Mouse (Mus musculus): ENCODE data around the gene Lrig1. TPM values are rescaled to one million over a fixed set of nuclear protein-coding genes. Genes with fewer than 3 reads are reported as not detected.

Lrig1 gene
- total and polyA plus RNA-seq, 3 experiments, result 0.58 to 0.75 TPM; not detected in 1

DNA sequence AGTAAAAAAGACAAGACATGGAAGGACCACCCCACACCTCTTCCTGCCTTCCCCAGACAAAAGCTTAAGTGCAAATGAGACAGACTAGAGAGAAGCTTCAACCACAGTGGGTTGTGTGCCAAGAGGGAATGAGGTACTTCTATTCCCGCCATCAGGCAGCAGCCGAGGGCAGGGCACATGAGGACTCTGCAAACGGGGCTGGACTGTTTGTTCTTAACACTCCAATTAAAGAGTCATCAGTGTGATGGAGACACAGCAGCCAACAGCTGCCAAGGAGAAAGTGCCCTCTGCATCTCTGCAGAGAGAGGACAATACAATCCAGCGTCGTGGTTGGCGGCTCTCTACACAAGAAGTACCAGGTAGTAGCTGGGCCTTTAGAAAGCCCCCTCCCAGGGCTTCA is 71.2 kb downstream of the Lrig1 start:
- Histone ChIP-seq H3K36me3 (ENCODE audit: control insufficient read depth in 1 of 2, insufficient read depth in 2 of 2, low read length in 2 of 2) (no peaks in the 10 kb centered on the region), H3K9ac (ENCODE audit: control insufficient read depth, low read depth, low read length, poor library complexity, severe bottlenecking) (no peak overlapping the region), H3K4me3 (ENCODE audit: control insufficient read depth in 1 of 2, insufficient read depth in 1 of 2, low read depth in 2 of 2, low read length in 2 of 2) (no peak overlapping the region), H3K27ac (ENCODE audit: control insufficient read depth, low read depth, low read length) (no peak overlapping the region), H3K79me2 (ENCODE audit: control insufficient read depth, insufficient read depth, low read length, poor library complexity) (no peaks in the 10 kb centered on the region), H3K9me3 (replicated peaks; ENCODE audit: insufficient read depth, low read length) (no peaks in the 10 kb centered on the region), H3K4me1 (ENCODE audit: control insufficient read depth in 1 of 2, insufficient read depth in 2 of 2, low read length in 2 of 2) (peaks cover 0 to 3% of the 10 kb centered on the region in 2 experiments; a peak in 2 of 4 replicates), H3K27me3 (ENCODE audit: control insufficient read depth in 1 of 2, insufficient read depth in 2 of 2, low read length in 2 of 2) (no peaks in the 10 kb centered on the region)
- TF ChIP-seq POLR2A (IDR thresholded peaks at IDR 0.05; ENCODE audit: control insufficient read depth in 1 of 2, insufficient read depth in 1 of 2, low read depth in 1 of 2, low read length in 2 of 2, poor library complexity in 1 of 2) (no peak), SMC3 (IDR thresholded peaks at IDR 0.05; ENCODE audit: low read depth, low read length) (no peak), NELFE (IDR thresholded peaks at IDR 0.05; ENCODE audit: low read depth, low read length) (no peak), MXI1 (IDR thresholded peaks at IDR 0.05; ENCODE audit: low read depth, low read length) (no peak), TCF12 (IDR thresholded peaks at IDR 0.05; ENCODE audit: low read depth, low read length) (no peak), TBP (IDR thresholded peaks at IDR 0.05; ENCODE audit: low read depth, low read length) (no peak), EP300 (IDR thresholded peaks at IDR 0.05; ENCODE audit: low read depth in 1 of 2, low read length in 2 of 2) (no peak), SIN3A (IDR thresholded peaks at IDR 0.05; ENCODE audit: low read length) (no peak), MAFK (IDR thresholded peaks at IDR 0.05; ENCODE audit: borderline replicate concordance, low read depth, low read length) (no peak), CHD1 (IDR thresholded peaks at IDR 0.05; ENCODE audit: low read depth, low read length) (no peak)
- no peak for DNase-seq (ENCODE audit: low read depth, low spot score)

DNA sequence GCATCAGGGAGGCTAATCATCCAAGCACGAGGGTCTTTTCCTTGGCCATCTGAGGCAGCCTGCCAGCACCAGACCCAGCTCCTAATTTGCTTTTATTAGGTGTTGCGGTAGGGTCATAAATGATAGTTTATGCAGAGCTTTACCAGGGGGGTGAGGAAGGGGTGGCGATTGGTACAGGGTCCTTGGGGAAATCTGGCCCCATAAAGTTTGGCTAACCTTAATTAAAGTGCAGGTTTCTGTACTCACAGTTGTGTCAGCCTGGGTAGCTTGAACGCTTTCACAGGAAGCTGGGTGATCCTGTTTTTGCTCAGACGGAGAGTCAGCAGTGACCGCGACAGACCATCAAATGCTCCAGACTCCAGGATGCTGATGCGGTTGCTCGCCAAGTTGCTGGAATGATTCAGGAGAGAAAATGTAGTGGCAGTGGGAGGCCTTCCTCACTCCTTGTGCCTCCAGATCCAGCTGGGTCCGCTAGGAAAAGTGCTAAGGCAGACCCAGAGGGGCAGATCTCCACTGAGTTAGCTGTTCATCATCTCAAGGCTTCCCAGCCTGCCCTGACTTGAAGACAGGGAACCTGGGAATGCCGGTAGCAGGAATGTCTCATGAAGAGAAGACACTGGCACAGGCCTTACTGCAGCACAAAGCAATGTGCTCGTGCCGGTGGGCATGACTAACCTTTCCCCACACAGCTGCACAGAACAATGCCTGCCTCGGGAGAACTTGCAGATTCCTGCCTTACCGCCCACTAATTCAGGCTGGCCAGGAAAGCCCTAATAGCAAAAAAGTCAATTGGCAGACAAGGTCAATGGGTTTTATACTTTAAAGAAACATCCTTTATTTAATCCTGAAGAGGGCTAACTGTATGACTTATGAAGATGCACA is 72.0 kb downstream of the Lrig1 start:
- Histone ChIP-seq H3K4me1 (ENCODE audit: control insufficient read depth in 1 of 2, insufficient read depth in 2 of 2, low read length in 2 of 2) (no peaks in the 10 kb centered on the region), H3K27ac (ENCODE audit: control insufficient read depth, low read depth, low read length) (no peak overlapping the region), H3K79me2 (ENCODE audit: control insufficient read depth, insufficient read depth, low read length, poor library complexity) (no peaks in the 10 kb centered on the region), H3K36me3 (ENCODE audit: control insufficient read depth in 1 of 2, insufficient read depth in 2 of 2, low read length in 2 of 2) (no peaks in the 10 kb centered on the region), H3K4me3 (ENCODE audit: control insufficient read depth in 1 of 2, insufficient read depth in 1 of 2, low read depth in 2 of 2, low read length in 2 of 2) (no peak overlapping the region), H3K9me3 (replicated peaks; ENCODE audit: insufficient read depth, low read length) (no peaks in the 10 kb centered on the region), H3K9ac (ENCODE audit: control insufficient read depth, low read depth, low read length, poor library complexity, severe bottlenecking) (no peak overlapping the region), H3K27me3 (ENCODE audit: control insufficient read depth in 1 of 2, insufficient read depth in 2 of 2, low read length in 2 of 2) (no peaks in the 10 kb centered on the region)
- TF ChIP-seq USF2 (IDR thresholded peaks at IDR 0.05; ENCODE audit: borderline replicate concordance in 1 of 2, insufficient read depth in 1 of 2, low read depth in 1 of 2, low read length in 2 of 2) (no peak), ZNF384 (IDR thresholded peaks at IDR 0.05; ENCODE audit: low read depth, low read length) (no peak), MAZ (IDR thresholded peaks at IDR 0.05; ENCODE audit: low read depth, low read length) (no peak), POLR2A (IDR thresholded peaks at IDR 0.05; ENCODE audit: control insufficient read depth in 1 of 2, insufficient read depth in 1 of 2, low read depth in 1 of 2, low read length in 2 of 2, poor library complexity in 1 of 2) (no peak), ZC3H11A (IDR thresholded peaks at IDR 0.05; ENCODE audit: low read depth, low read length) (no peak), BHLHE40 (IDR thresholded peaks at IDR 0.05; ENCODE audit: borderline replicate concordance, low read depth, low read length) (no peak), HCFC1 (IDR thresholded peaks at IDR 0.05; ENCODE audit: low read depth, low read length) (no peak), USF1 (IDR thresholded peaks at IDR 0.05; ENCODE audit: low read depth, low read length) (no peak), NRF1 (IDR thresholded peaks at IDR 0.05; ENCODE audit: insufficient read depth, low read depth, low read length, poor library complexity, severe bottlenecking) (no peak), E2F4 (IDR thresholded peaks at IDR 0.05; ENCODE audit: borderline replicate concordance, low read depth, low read length) (no peak), UBTF (IDR thresholded peaks at IDR 0.05; ENCODE audit: borderline replicate concordance, insufficient read depth, low read depth, low read length) (no peak), SIN3A (IDR thresholded peaks at IDR 0.05; ENCODE audit: low read length) (no peak), MAX (IDR thresholded peaks at IDR 0.05; ENCODE audit: low read length) (no peak), RCOR1 (IDR thresholded peaks at IDR 0.05; ENCODE audit: low read depth, low read length) (no peak)
- DNase-seq (ENCODE audit: low read depth, low spot score), result no peak
